Mouse (Mus musculus) embryo, embryonic 10.5 days (tissue): ENCODE measurements around the gene Tmprss11e.

Experiments used
- DNase-seq: peaks from one replicate; pipeline ENCODE4 v3.0.0-alpha.2; 2015; ENCODE audit warnings: low spot score

The Tmprss11e gene

DNA sequence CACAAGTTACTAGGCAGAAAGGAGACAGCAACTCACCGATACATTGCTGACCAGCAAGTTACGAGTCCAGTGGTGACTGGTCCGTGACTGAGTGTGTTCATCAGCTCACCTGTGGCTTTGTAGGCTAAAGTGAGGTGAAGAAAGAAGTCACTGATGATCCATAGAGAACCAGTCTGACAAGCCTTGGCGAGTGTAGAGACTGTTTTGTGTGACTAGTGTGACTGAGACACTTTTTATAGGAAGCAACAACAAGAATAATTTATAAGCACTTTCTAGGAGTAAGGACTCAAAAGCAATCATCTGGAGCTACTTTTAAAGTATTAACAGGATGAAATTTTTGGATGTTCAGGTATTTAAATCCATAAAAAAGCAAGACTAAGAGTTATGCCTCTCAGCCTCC lies at the start of gene Tmprss11e:
TSS of gene Tmprss11e (minus strand) at position 101 of the 400 bp plus-strand sequence.
- no peak for DNase-seq

DNA sequence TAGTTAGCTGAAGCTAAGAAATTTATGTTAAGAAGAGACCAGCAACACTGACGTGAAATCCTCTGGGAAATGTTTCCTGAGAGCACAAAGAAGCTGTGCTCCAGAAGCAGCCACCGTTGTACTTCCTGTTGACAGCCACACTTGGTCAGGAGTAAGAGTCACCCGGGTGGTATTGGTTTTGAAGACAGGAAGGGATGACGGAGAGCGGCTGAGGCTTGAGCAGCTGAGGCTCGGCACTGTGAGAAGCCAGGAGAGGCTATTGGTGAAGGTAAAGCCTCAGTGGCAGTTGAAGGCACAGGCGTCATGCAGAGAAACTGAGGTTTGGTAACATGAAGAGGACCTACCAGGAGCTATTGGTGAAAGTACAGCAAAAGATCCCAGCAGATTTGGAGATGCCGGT lies 47.2 kb upstream of the Tmprss11e start:
- no peak for DNase-seq

DNA sequence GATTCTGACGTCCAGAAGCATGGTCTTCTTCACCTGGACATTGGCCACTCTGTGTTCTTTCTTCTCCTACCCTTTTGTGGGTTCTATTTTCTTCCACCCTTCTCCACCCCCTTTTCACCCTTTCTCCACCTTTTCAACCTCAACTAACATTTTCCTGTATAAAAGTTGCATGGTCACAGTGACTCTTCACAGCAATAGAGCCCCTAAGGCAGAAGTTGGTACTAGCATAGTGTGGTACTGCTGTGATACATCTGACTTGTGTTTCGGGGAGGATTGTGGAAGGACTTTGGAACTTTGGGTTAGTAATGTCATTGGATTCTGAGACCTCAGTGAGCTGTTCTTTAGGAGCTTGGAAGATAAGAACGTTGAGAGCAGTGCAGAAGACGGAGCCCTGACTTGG lies 46.6 kb upstream of the Tmprss11e start:
- no peak for DNase-seq

DNA sequence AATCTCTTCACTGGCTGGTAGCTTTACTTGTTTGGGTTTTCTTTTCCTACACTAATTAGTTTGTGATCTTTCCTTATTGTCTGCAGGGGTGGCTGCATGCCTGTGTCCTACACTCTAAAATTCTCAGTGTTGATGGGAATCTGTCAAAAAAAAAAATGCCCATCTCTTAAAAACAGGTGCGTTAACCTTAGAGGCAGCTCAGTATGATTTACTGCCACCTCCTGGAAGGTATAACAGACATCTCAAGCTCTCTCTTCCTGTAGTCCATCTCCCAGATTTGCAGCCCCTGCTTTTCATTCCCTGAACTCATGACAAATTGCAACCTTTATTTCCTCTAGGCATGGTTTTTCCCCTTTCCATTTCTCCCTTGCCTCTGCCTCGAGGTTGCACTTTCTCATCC lies 44.3 kb upstream of the Tmprss11e start:
- DNase-seq, result no peak

DNA sequence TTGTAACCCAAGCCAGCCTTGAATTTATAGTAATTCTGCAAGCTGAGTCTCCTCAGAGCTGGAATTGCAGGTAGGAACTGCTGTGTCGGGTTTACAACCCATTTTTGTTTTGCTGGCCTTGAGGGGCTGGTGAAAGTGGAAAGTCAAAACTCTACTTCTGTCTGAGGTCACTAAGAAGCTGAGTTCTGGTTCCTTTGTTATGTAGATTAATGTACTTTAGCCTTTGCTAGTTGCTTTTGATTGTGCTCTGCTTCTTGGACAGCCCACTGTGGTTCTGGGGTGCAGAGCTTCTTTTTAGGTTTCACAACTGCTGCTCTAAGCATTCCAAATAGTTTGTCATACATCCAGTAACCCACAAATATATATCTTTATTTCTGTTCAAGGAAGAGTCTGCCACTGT lies 41.2 kb upstream of the Tmprss11e start:
- no peak for DNase-seq

DNA sequence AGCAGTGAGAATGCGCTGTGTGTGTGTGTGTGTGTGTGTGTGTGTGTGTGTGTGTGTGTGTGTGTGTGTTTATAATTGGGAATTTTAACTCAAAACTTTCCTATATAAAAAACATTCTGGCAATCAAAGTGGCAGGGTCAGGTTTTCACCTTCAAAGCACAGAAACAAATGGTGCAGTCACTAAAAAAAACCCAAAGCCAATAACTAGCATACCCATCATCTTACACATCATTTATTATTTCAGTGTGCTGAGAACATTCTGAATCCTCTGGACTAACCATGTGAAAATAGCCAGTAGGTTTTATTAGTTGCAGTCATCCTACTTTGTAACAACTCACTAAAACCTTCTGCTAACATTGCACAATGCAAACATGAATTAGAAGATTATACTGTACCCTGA lies 38.6 kb upstream of the Tmprss11e start:
- no peak for DNase-seq

DNA sequence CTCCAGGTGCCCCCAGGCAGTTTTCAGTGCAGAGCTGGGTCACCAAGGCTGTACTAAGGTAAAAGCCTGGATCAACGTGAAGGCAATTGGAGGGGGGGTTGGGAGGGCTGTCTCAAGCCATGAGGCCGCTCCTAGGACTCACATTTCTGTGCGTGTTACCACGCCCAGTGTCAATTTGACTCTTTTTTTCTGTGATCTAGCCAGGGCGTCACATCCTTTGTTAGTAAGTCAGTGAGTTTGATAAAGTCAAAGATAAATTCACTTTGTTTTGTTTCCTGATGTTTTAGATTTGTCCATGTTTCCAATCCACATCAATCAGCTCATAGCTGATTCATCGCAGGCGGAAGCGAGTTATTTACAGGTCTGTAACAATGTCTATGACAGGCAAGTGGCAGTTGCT lies 37.4 kb upstream of the Tmprss11e start:
- DNase-seq, result peak; percentile 4

DNA sequence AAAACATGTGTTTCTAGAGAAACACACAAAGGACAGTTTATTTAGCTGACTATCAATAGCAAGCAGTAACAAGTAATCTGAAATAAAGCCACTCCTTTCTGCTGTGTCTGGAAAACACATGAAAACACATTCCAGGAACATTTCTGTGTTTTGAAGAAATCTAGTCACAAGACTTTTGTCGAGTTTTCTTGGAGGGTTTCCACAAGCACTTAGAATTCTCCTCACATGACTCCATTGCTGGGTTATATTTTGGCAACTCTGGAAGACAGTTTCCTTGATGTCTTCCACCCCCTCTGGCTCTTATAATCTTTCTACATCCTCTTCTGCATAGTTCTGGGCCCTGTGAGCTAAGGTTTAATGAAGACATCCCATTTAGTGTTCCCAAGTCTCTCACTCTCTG lies 32.9 kb upstream of the Tmprss11e start:
- no peak for DNase-seq

DNA sequence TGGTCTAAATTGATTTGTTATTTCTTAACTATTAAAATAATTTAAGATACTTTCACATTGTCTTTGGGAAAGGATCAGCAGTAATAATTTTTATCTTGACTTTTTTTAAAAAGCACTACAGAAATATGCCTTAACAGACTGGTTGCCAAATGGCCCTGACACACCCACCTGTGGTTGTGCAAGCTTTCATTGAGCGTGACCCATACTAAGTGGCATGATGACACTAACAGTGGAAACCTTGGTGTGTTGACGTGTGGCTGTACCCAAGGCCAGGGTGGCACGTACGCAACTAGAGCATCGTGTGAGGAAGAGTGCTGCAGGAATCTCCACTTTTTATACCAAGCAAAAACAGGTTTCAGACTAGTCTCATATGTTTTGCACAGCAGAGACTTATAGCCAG lies 31.3 kb upstream of the Tmprss11e start:
- DNase-seq, result no peak

DNA sequence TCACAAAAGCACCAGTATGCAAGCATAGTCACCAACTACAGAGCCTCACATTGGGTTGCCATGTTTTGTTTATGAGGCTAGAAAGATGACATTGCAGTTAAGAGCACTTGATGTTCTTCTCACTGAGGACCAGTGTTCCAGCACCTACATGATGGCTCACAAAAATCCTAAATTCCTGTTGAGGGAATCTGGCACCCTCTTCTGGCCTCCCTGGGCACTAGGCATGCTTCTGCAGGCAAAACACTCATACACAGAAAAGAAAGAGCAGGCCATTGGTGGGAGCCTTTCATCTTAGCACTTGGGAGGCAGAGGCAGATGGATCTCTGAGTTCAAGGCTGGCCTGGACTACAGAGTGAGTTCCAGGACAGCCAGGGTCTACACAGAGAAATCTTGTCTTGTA lies 25.4 kb upstream of the Tmprss11e start:
- no peak for DNase-seq

DNA sequence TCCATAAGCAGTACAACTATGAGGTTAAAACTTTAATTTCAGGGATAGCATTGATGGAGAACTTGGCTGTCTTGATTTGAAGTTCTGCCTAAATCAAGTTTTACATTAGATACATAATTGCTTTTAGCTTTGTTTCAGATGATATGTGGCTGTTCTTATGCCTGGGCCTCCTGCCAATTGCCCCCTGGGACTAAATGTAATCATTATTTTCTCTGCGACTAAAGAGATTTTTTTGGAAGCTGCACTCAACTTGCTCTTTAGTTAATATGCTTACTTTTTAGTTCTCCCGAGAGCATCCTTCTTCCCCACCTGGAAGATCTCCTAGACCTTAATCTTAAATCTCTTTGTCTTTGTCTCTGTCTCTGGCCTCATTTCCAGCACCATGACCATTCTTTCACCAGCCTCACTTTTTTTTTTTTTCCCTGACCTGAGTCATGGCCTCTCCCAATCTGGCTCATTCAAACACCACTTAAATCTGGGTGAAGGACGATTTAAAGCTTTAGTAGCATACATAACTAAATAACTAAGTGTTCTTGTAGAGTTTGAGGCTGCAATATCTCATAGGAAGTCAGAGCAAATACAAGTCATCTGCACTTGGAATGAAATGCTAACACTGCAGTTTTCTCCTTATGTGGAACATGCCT lies 23.5 kb upstream of the Tmprss11e start:
- DNase-seq, result no peak

DNA sequence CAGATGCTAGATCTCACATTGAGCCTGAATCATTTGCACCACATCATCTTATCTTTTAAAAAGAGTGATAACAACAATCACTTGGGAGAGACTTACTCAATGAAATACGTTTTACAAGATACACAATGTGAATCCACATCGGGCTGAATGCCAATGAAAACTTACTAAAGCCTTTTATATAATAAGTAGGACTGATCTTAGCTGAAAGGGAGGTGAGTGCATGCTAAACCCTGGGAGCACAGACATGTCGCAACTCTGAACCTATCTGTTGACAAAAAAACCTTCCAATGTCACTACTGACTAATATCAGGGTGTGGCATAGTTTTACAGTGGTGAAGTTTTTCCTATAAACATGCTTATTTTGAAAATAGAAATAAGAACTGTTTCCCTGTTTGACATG lies 2.8 kb downstream of the Tmprss11e start:
- no peak for DNase-seq

DNA sequence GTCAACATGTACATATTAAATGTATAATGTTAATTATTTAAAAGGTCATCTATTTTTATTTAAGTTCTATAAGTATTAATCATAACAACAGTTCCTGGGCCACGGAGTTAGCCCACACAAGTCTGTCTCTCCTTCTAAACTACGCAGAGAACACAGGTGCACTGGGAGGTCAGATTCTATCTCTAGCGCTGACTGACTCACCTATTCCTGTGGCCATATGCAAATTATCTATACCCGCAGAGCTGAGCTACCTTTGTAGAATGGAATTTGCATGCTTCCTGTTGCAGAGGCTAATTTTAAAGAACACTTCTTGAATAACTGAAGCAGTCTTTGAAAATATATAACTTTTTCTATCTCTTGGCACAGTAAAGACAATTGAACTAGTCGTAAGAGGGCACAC lies 4.5 kb downstream of the Tmprss11e start:
- no peak for DNase-seq

DNA sequence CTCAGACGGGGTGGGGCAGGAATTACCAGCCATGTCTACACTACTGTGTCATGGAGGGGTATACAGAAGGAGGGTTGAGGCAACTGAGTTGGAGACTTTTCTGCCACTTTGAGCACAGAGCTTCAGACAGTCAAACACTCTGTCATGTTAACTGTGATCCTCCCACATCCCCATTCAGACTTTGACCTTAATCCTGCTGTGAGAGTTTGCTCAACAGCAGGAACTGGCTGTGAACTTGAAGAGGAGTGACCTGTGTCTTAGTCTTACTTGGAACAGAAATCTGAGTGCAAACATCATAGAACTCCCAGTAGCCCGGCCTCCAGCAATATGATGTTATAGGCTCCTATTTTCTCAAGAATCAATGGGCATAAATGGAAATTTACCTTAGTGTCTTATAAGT lies 9.8 kb downstream of the Tmprss11e start:
- DNase-seq, result no peak

DNA sequence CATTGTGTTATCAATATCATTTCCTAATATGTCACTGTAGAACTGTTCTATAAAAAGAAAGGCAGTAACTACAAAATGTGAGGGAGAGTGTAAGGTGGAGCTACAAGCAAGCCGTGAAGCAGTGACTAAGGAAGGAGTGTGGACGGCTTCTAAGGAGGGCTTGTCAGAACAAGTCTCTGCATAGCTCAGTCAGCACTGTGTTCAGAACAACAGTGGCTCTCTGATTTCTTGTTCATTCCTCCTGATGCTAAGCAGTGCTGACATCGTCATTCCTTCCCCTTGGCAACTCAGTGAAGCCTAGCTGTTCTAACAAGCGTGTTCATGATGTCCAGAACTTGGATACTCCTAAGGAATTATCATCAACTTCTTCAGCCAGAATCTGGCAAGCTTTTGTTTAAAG lies 15.0 kb downstream of the Tmprss11e start:
- no peak for DNase-seq

DNA sequence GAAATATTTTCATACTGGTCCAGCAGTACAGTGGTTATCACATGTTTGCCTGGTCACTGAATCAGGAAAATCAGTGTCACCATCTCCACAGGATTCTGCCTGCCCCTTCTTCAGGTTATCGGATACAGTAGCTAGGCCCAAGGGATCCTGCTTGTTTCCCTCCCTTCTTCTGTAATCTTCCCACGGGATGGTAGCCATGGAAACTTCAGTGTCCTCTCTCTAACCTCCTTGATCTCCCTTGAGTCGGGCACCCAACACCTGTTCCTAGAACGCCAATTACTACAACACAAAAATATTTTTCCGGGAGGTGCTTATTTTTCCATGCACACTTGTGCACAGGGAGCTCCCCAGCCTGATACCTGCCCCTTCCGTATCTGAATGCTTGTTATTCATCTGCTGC lies 17.0 kb downstream of the Tmprss11e start:
- DNase-seq, result no peak

DNA sequence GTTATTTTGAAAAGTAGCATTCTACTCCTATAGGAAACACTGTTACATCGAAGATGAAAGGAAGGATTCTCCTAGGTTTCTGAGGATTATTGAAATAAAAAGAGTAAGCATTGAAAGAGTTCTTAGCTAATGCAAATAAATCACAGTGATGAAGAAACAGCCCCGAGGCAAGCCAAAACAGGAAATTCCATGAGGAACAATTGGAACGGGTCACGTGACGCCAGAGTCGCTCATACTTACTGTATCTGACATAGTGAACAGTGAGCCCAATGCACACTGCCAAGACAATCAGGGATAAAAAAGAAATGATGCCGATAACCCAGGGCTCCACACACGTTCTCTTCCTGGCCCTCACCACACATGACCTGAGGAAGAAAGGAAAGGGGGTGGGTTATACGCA lies 18.6 kb downstream of the Tmprss11e start:
- no peak for DNase-seq

DNA sequence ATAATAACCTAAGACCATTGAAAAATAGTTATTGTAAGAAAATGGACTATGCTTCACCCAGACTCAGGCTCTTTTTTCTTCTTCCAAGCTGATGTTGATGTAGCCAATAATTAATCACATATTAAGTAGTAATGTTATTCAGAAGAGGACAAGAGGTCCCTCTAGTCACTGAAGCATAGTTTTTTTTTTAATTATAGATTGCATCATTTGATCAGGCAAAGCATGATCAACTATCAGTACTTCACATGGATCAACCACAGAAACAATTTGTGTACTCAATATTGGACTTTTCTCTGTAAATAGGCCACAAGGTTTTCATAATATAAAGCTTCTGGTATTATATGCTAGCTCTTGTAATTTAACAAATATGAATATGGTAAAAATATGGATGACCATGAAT lies 20.6 kb downstream of the Tmprss11e start:
- no peak for DNase-seq

DNA sequence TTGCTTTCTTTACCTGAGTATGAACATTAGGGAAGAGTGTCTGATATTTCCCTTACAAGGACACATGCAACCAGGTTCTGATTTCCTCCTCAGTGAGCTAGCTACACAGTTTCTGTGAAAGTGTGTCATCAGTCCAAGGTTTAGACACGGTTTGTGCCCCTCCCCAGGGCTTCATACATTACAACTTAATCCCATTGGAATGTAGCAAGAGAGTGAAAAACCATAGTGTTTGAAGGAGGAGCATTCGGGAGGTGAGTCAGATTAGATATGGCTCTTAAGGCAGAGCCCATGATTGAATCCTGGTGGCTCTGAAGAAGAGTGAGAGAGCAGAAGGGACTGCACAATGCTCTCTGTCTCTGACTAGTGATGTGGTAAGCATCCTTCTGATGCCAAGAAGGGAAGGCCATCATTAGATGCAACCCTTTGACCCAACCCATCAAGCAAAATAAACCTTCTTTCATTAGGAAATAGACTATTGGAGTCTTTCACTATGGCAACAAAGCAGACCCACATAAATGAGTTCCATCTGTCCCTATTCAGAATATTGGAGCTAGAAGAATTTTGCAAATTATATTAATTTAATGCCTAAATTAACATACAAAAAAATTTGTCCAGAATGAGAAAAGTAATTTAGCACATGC lies 22.7 kb downstream of the Tmprss11e start:
- peak; percentile 8 for DNase-seq

DNA sequence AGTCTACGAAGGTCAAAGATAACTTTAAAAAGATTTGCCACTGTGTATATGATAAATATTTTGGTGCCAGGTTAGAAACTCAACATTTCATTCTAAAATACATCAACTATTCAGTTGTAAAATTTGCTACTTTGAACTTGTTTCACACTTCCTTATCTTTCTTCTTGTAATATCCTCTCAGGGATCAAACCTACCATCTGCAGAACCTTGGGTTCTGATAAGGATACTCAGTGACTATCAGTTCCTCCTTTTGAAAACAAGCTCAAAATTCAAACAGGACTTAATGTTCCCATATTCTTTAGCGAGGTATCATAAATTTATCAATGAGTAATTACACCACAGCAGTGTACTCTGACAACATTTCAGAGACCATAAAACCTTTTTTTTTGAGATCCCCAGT lies 30.6 kb downstream of the Tmprss11e start:
- no peak for DNase-seq

DNA sequence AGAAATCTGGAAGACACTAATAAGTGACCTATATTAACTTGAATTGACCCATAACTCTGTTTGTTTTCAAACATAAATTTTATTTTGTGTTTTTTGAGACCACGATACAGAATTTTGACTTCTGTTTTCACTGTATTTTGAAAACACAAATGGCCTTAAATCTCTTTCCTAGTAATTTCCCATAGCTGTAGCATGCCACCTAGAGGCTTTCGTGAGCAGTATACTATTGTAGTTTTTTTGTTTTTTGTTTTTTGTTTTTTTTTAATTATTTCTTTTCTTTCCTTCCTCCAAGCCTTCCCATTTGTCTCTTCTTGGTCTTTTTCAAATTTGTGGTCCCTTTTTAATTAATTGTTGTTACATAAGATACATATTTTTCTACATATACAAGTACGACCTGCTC lies 40.7 kb downstream of the Tmprss11e start:
- DNase-seq, result no peak

DNA sequence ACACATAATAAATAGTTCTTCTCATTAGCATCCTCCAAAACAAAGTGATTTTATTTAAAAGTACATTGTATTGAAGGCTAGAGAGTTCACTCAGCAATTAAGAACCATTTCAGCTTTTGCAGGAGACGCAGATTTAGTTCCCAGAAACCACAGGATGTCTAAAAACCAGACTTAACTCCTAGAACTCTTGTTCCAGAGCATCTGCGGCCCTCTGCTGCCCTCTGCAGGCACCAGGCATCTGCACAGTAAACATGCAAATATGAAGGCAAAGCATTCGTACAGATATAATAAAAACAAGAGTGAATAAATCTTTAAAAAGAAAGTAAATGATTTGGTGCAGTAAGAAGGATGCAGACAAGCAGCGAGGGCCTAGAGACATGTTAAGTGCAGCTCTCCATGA lies 60.9 kb downstream of the Tmprss11e start:
- DNase-seq, result peak; percentile 48

DNA sequence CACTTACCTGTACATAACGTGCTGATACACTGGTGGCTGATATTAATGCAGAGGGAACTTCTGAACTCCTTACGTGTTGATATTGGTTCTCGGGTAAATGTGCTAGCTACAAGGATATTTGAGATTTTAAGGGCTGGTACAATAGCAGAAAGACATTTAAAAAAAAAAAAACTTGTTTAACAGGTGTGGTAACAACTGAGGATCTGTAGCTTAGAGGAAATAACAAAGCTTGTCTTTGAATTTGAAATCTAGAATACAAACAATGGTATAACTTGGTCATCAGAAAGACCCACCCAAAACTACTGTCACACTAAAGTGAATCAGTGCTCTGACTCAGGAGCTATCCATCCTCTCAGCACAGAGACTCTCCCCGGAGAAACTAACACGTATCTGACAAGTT lies 69.4 kb downstream of the Tmprss11e start, which contains the start of gene Tmprss11b:
TSS of gene Tmprss11b (minus strand) at position 101 of the 400 bp plus-strand sequence.
- no peak for DNase-seq
